Mouse (Mus musculus): Measurements from ENCODE around the gene Thy1. TPM values are rescaled to one million over a fixed set of nuclear protein-coding genes. Genes with fewer than 3 reads are reported as not detected.

Gene Thy1
- total and polyA plus RNA-seq, 3 experiments = 1.5 to 24.0 TPM; not detected in 1

DNA sequence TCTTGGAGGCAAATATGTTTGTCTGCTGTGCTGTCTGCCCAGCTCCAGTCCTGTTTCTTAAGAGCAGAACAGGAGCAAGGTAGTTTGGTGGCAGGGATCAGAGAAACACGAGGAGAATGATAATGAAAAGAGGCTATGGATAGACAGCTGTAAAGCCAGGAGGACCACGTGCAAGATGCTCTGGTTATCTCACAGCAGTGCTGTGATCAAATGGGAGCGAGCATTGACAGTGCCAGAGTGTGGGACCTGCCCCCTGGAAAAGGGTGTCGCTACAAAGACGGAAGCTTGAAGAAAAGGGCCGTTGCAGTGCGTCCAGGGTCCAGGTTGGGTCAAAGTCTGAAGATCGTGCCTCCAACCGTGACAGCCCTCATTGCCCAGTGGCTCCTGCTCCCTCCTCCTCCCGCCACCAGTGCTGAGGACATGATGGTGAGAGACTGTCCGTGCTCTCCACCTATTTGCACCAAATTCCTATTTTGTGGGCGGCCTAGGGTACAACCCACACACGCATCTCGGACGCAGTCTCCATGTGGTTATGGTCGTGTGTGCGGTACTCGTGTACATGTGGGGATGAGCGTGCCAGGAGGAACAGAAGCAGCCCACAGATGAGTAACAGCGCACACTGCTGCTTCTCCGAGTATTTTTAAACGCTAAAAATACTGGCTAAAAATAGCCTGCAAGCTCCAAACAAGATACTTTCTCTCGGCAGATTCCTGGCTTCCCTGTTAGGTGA is 40.4 kb downstream of the Thy1 start:
- peak overlapping the region; percentile 47 to 87 for H3K4me3 ChIP-seq (ENCODE audit: control insufficient read depth in 1 of 2, insufficient read depth in 1 of 2, low read depth in 2 of 2, low read length in 2 of 2)
- H3K79me2 ChIP-seq (ENCODE audit: control insufficient read depth, insufficient read depth, low read length, poor library complexity) = no peaks in the 10 kb centered on the region; the same call in 1 of the 2 replicates
- H3K9ac ChIP-seq (ENCODE audit: control insufficient read depth, low read depth, low read length, poor library complexity, severe bottlenecking) = peak overlapping the region; percentile 59
- peak overlapping the region; percentile 9 for H3K27ac ChIP-seq (ENCODE audit: control insufficient read depth, low read depth, low read length)
- DNase-seq (ENCODE audit: low read depth, low spot score) = peak; percentile 61
- H3K4me1 ChIP-seq (ENCODE audit: control insufficient read depth in 1 of 2, insufficient read depth in 2 of 2, low read length in 2 of 2) = peaks cover 0 to 23% of the 10 kb centered on the region in 2 experiments; a peak in 3 of 4 replicates
- no peaks in the 10 kb centered on the region for H3K27me3 ChIP-seq (ENCODE audit: control insufficient read depth in 1 of 2, insufficient read depth in 2 of 2, low read length in 2 of 2)
- peaks cover 0 to 4% of the 10 kb centered on the region in 2 experiments; a peak in 2 of 4 replicates for H3K36me3 ChIP-seq (ENCODE audit: control insufficient read depth in 1 of 2, insufficient read depth in 2 of 2, low read length in 2 of 2)
- no peaks in the 10 kb centered on the region for H3K9me3 ChIP-seq (replicated peaks; ENCODE audit: insufficient read depth, low read length)
- TF ChIP-seq MAZ (IDR thresholded peaks at IDR 0.05; ENCODE audit: low read depth, low read length) (no peak), USF2 (IDR thresholded peaks at IDR 0.05; ENCODE audit: borderline replicate concordance in 1 of 2, insufficient read depth in 1 of 2, low read depth in 1 of 2, low read length in 2 of 2) (no peak), USF1 (IDR thresholded peaks at IDR 0.05; ENCODE audit: low read depth, low read length) (peak; percentile 64), HCFC1 (IDR thresholded peaks at IDR 0.05; ENCODE audit: low read depth, low read length) (no peak), TBP (IDR thresholded peaks at IDR 0.05; ENCODE audit: low read depth, low read length) (no peak), TCF12 (IDR thresholded peaks at IDR 0.05; ENCODE audit: low read depth, low read length) (no peak), EP300 (IDR thresholded peaks at IDR 0.05; ENCODE audit: low read depth in 1 of 2, low read length in 2 of 2) (0 out of 4 replicates have a peak, but pooled peaks of 1 of the 2 experiments have one; percentile 7), JUND (IDR thresholded peaks at IDR 0.05; ENCODE audit: low read depth, low read length) (no peak), ZKSCAN1 (IDR thresholded peaks at IDR 0.05; ENCODE audit: low read depth, low read length) (no peak), ZMIZ1 (IDR thresholded peaks at IDR 0.05; ENCODE audit: low read depth, low read length) (no peak), NRF1 (IDR thresholded peaks at IDR 0.05; ENCODE audit: insufficient read depth, low read depth, low read length, poor library complexity, severe bottlenecking) (no peak), ELF1 (IDR thresholded peaks at IDR 0.05; ENCODE audit: low read depth, low read length) (no peak), ETS1 (IDR thresholded peaks at IDR 0.05; ENCODE audit: low read depth, low read length) (peak; percentile 36), KAT2A (conservative IDR thresholded peaks at IDR 0.05; ENCODE audit: low read depth, low read length) (no peak), RCOR1 (IDR thresholded peaks at IDR 0.05; ENCODE audit: low read depth, low read length) (no peak), NELFE (IDR thresholded peaks at IDR 0.05; ENCODE audit: low read depth, low read length) (no peak), SIN3A (IDR thresholded peaks at IDR 0.05; ENCODE audit: low read length) (peak; percentile 36), POLR2A (IDR thresholded peaks at IDR 0.05; ENCODE audit: control insufficient read depth in 1 of 2, insufficient read depth in 1 of 2, low read depth in 1 of 2, low read length in 2 of 2, poor library complexity in 1 of 2) (peak in 1 of 2 experiments; percentile 23; a peak in 1 of 4 replicates), MXI1 (IDR thresholded peaks at IDR 0.05; ENCODE audit: low read depth, low read length) (peak; percentile 88), RAD21 (IDR thresholded peaks at IDR 0.05; ENCODE audit: low read depth, low read length) (no peak), ZC3H11A (IDR thresholded peaks at IDR 0.05; ENCODE audit: low read depth, low read length) (no peak), POLR2AphosphoS5 (IDR thresholded peaks at IDR 0.05; ENCODE audit: borderline replicate concordance, low read depth, low read length) (no peak), TAL1 (IDR thresholded peaks at IDR 0.05; ENCODE audit: low read length) (no peak), ZNF384 (IDR thresholded peaks at IDR 0.05; ENCODE audit: low read depth, low read length) (no peak), GATA1 (IDR thresholded peaks at IDR 0.05; ENCODE audit: low read depth, low read length) (0 out of 2 replicates have a peak, but pooled peaks have one; percentile 26), MYC (IDR thresholded peaks at IDR 0.05; ENCODE audit: low read depth, low read length) (peak; percentile 75), CHD2 (IDR thresholded peaks at IDR 0.05; ENCODE audit: low read length) (no peak), MEF2A (IDR thresholded peaks at IDR 0.05; ENCODE audit: extremely low read depth, insufficient replicate concordance, low read depth, low read length, poor library complexity, severe bottlenecking) (no peak), E2F4 (IDR thresholded peaks at IDR 0.05; ENCODE audit: borderline replicate concordance, low read depth, low read length) (no peak), SMC3 (IDR thresholded peaks at IDR 0.05; ENCODE audit: low read depth, low read length) (no peak), POLR2AphosphoS2 (IDR thresholded peaks at IDR 0.05; ENCODE audit: low read length) (no peak), UBTF (IDR thresholded peaks at IDR 0.05; ENCODE audit: borderline replicate concordance, insufficient read depth, low read depth, low read length) (no peak), MAX (IDR thresholded peaks at IDR 0.05; ENCODE audit: low read length) (peak; percentile 82), MAFK (IDR thresholded peaks at IDR 0.05; ENCODE audit: borderline replicate concordance, low read depth, low read length) (no peak), GABPA (IDR thresholded peaks at IDR 0.05; ENCODE audit: low read depth, low read length) (no peak), CHD1 (IDR thresholded peaks at IDR 0.05; ENCODE audit: low read depth, low read length) (no peak)
